Mouse (Mus musculus) stomach, embryonic 15.5 days (tissue): ENCODE results near the gene Cage1. TPM values are rescaled to one million over a fixed set of nuclear protein-coding genes. Genes with fewer than 3 reads are reported as not detected.

Experiments used
- ATAC-seq: fragments of 200-750 bp; cut with Nextera tagmentation; 2 replicates; pipeline ENCODE4 v1.8.0; 2017; ENCODE audit warnings: low read depth, moderate number of reproducible peaks, moderate TSS enrichment; ENCODE audit not compliant: insufficient read depth, low FRiP score
- H3K27ac ChIP-seq: fragments of 300-500 bp; sonication (generic); 2 replicates; pipeline ENCODE4 v1.5.1; 2015; ENCODE audit warnings: mild to moderate bottlenecking, inconsistent platforms
- H3K27me3 ChIP-seq: fragments of 300-500 bp; sonication (generic); replicated peaks from 2 replicates; pipeline ENCODE4 v1.6.1; 2015; ENCODE audit warnings: inconsistent platforms
- H3K36me3 ChIP-seq: fragments of 300-500 bp; sonication (generic); 2 replicates; pipeline ENCODE4 v1.6.1; 2015; ENCODE audit warnings: inconsistent platforms
- H3K4me1 ChIP-seq: fragments of 300-500 bp; sonication (generic); 2 replicates; pipeline ENCODE4 v1.6.1; 2015; ENCODE audit warnings: inconsistent platforms
- H3K4me2 ChIP-seq: fragments of 300-500 bp; sonication (generic); 2 replicates; pipeline ENCODE4 v1.6.1; 2015; ENCODE audit warnings: mild to moderate bottlenecking, inconsistent platforms
- H3K4me3 ChIP-seq: fragments of 300-500 bp; sonication (generic); replicated peaks from 2 replicates; pipeline ENCODE4 v1.5.1; 2015; ENCODE audit warnings: inconsistent platforms
- H3K9ac ChIP-seq: fragments of 300-500 bp; sonication (generic); 2 replicates; pipeline ENCODE4 v1.6.1; 2015; ENCODE audit warnings: inconsistent platforms
- H3K9me3 ChIP-seq: fragments of 300-500 bp; sonication (generic); 2 replicates; pipeline ENCODE4 v1.6.1; 2016; ENCODE audit warnings: inconsistent platforms
- WGBS: fragments of 180-500 bp; shearing (Covaris S2); methylation state at CpG from one replicate; pipeline ENCODE4 v1.1.7; 2015; 5-methylcytosine and 5-hydroxymethylcytosine counted together
- polyA plus RNA-seq: library from polyadenylated mRNA; unstranded; fragments of >200 nt; fragmentation: Nextera tagmentation; extraction: Ambion mirVana; gene quantifications from 2 replicates; pipeline ENCODE4 v1.2.1, GENCODE M21; 2015

Gene Cage1
- polyA plus RNA-seq, 1 experiment from 2014 or later, result 0.98 TPM

DNA sequence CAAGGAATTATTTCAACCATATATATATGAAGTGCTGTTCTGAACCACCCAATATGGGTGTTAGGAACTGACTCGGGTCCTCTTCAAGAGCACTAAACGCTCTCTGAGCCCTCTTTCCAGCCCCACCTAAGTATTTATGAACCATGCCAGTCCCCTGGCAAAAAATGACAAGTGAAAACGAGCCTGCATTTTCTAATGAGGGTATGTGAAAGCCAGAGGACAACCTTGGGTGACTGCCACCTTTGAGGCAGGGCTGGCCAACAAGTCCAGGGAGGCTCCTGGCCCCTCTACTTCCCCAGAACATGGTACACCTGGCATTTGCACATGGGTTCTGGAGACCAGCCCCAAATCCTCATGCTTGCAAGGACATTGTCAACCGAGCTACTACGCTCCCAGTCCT is 62.1 kb downstream of the Cage1 start:
- 81% methylated on average over 5 of the region's 5 CpGs for WGBS
- no peak overlapping the region for H3K9ac ChIP-seq
- no peak for ATAC-seq

DNA sequence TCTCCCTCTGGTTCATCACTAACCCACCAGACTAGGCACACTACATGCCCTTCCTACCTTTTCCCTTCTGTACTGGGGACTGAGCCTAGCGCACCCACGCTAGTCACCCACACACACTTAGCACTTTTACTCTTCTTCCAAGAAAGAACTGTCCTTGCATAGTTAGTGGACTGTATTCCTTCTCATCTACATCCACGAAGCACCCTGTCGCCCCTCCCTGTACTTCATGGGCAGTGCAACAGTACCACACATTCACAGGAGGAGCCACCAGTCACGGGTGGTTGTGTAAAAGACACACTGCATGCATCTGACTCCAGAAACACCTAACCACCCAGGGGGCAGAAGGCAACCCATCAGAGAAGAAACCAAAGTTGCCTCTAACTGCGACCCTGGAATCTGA is 62.8 kb downstream of the Cage1 start:
- no peak for ATAC-seq
- H3K4me3 ChIP-seq, result no peak overlapping the region
- no peak overlapping the region for H3K4me2 ChIP-seq
- H3K4me1 ChIP-seq, result no peaks in the 10 kb centered on the region
- no peaks in the 10 kb centered on the region for H3K9me3 ChIP-seq
- H3K27ac ChIP-seq, result no peak overlapping the region
- peaks cover 12% of the 10 kb centered on the region for H3K36me3 ChIP-seq
- no peak overlapping the region for H3K9ac ChIP-seq
- WGBS, result 82% methylated on average over 6 of the region's 6 CpGs
- no peaks in the 10 kb centered on the region for H3K27me3 ChIP-seq

More for the DNA sequence above, 62.1 kb downstream of the Cage1 start:
- no peak overlapping the region for H3K27ac ChIP-seq
- H3K4me3 ChIP-seq, result no peak overlapping the region
- no peaks in the 10 kb centered on the region for H3K9me3 ChIP-seq
- H3K4me1 ChIP-seq, result no peaks in the 10 kb centered on the region
- H3K27me3 ChIP-seq, result no peaks in the 10 kb centered on the region
- H3K4me2 ChIP-seq, result no peak overlapping the region
- peaks cover 16% of the 10 kb centered on the region for H3K36me3 ChIP-seq

DNA sequence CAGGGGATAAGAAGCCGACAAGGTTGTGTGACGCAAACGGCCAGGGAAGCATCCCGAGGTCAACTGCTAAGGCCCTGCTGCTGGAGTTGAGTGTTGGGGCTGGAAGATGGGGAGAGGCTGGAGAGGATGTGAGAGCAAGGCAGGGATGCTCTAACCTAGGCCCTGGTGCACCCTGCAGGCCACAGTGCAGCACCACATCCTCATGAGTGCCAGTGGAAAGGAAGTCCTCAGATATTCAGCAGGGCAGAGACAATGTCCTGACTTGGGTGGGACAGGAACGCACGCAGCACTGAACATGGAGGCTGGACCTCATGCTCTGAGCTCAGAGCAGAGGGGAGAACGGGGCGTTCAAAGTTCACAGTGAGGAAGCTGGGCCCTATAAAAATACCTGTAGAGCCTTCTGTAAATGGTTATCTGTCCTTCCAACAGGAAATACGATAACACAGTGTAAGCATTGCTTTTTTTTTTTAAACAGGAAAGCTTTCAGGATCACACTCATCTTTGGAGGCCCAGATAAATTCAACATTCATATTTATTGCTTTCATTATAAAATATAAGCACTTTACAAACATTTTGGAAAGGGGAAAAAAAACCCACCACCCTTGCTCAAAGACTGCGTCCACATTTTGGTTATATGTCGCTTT is 65.9 kb downstream of the Cage1 start:
- H3K36me3 ChIP-seq, result peaks cover under 1% of the 10 kb centered on the region
- H3K4me3 ChIP-seq, result no peak overlapping the region
- H3K27ac ChIP-seq, result no peak overlapping the region
- peaks cover 12% of the 10 kb centered on the region; the same call in 1 of the 2 replicates for H3K4me1 ChIP-seq
- no peak overlapping the region for H3K9ac ChIP-seq
- no peaks in the 10 kb centered on the region for H3K27me3 ChIP-seq
- 77% methylated on average over 11 of the region's 11 CpGs for WGBS
- no peaks in the 10 kb centered on the region for H3K9me3 ChIP-seq
- no peak for ATAC-seq
- H3K4me2 ChIP-seq, result no peak overlapping the region

DNA sequence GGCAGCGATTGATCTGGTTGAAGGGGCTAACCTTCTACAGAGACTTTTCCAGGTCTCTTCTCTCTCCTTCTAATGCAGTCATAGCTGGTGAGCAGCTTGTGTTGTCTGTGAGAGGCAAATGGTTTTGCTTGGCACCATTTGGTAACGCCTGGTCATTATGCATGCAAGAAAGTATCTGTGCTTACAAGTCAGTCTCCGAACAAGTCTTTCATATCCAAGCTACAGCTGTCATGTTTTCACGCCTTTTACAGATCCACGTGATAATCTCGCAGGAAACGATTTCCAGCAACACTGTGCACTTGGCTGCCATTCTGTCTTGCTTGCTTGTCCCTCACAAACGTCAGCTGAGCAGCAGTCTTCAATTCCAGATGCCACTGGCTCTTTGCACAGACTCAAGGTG is 66.9 kb downstream of the Cage1 start:
- no peak for ATAC-seq
- Histone ChIP-seq H3K27me3 (no peaks in the 10 kb centered on the region), H3K4me3 (no peak overlapping the region), H3K9ac (no peak overlapping the region), H3K27ac (no peak overlapping the region), H3K9me3 (no peaks in the 10 kb centered on the region), H3K36me3 (no peaks in the 10 kb centered on the region), H3K4me1 (peaks cover 13% of the 10 kb centered on the region), H3K4me2 (no peak overlapping the region)
- WGBS, result 61% methylated on average over 8 of the region's 8 CpGs

DNA sequence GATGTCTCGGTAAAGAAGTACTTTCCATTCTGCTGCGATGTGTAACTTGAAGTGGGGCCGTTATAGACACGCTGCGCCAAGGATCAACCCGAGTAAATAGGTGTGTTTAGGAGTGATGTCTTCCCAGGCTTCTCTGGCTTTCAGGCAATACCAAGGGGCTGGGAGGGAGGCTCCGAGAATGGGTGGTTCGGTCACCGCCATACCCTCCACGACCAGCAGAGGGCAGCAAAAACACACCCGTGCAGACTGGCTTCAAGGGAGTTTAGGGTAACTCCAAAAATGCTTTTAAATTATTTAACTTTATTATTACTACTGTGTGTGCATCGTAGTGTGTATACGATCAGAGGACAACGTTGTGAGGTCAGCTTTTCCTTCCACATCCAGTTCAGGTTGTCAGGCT is 67.5 kb downstream of the Cage1 start:
- Histone ChIP-seq H3K27me3 (no peaks in the 10 kb centered on the region), H3K4me3 (no peak overlapping the region), H3K9ac (no peak overlapping the region), H3K4me2 (no peak overlapping the region), H3K36me3 (no peaks in the 10 kb centered on the region), H3K4me1 (peaks cover 14% of the 10 kb centered on the region), H3K27ac (no peak overlapping the region), H3K9me3 (no peaks in the 10 kb centered on the region)
- WGBS, result 8% methylated on average over 14 of the region's 14 CpGs
- ATAC-seq, result no peak

DNA sequence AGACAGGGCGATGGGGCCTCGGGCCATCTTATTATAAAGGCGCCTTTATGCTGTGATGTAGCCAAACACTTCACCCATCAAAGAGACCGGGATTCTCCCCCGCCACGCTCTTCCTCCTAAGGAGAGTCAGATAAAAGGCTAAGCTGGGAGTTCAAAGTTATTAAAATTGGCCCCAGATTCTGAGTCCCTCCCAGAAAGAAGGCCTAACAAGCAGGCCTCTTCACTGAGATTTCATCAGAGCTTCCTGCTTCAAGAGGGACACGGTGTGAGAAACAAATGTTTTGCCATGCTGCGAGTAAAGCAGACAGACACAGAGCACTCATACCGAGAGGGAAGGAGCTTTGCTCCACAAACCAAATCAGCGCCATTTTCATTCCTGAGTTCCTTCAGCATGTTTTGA is 69.3 kb downstream of the Cage1 start:
- Histone ChIP-seq H3K27me3 (no peaks in the 10 kb centered on the region), H3K9ac (no peak overlapping the region), H3K4me2 (peak overlapping the region; percentile 10; the same call in 1 of the 2 replicates), H3K36me3 (no peaks in the 10 kb centered on the region), H3K9me3 (no peaks in the 10 kb centered on the region), H3K4me3 (no peak overlapping the region), H3K27ac (no peak overlapping the region), H3K4me1 (peaks cover 22% of the 10 kb centered on the region)
- no peak for ATAC-seq
- 57% methylated on average over 10 of the region's 10 CpGs for WGBS

DNA sequence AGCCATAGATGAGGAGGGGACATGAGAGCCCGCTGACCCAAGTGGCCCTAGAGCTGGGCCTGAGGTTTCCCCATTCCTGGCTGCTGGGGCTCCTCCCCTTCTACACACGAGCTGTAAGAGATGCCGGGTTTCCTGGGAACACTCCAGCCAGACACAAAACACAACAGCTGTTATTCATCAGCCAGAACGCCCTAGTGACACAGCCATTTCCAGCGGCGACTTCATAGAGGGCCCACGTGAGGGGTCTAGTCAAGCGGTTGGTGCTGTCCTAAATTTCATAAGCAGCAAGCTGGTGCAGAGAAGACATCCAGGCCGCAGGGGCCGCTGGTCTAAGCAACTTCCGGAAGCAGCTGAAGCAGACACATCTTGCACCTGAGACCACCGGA is 69.8 kb downstream of the Cage1 start:
- Histone ChIP-seq H3K9me3 (no peaks in the 10 kb centered on the region), H3K4me3 (no peak overlapping the region), H3K4me2 (peak overlapping the region; percentile 10), H3K4me1 (peaks cover 22% of the 10 kb centered on the region), H3K27me3 (no peaks in the 10 kb centered on the region), H3K9ac (no peak overlapping the region), H3K27ac (peak overlapping the region; percentile 40), H3K36me3 (no peaks in the 10 kb centered on the region)
- peak; percentile 16; the same call in 1 of the 2 replicates for ATAC-seq
- WGBS, result 33% methylated on average over 12 of the region's 12 CpGs

DNA sequence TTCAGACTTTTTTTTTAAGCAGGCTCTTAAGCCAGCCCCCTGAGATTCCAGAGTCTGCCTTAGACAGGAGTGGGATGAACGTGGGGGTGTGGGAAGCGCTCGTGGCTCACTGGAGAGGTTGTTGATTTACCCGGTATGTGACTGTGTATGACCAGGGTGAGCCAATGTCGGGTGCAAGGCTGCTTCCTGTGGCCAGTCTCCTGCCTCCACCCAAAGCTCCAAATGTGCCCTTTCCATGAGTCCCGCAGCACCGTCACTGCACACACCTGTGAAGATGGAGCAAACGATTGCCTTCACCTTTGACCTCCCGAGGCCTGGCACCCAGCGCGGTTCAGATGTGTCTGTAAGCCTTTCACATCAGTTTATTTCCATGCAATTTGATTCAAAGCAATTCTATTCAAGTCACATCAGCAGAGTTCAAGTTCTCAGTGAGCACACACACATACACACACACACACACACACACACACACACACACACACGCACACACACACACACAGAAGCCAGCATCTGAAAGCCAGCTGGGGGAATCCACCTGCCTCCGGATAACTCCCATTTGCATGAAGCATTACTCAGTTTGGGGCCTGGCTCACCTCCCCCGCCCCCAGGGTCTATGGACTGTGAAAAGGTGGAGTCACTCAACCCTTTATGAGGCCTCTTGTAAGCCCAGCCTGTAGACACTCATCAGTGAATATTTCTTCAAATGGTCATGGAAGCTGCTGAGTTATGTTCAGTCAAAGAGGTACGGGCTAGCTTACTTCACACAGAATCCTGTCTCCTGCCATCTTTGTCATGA is 70.4 kb downstream of the Cage1 start:
- Histone ChIP-seq H3K4me2 (peak overlapping the region; percentile 10; the same call in 1 of the 2 replicates), H3K9ac (no peak overlapping the region), H3K4me1 (peaks cover 22% of the 10 kb centered on the region), H3K27ac (peak overlapping the region; percentile 40), H3K9me3 (no peaks in the 10 kb centered on the region), H3K4me3 (no peak overlapping the region), H3K27me3 (no peaks in the 10 kb centered on the region), H3K36me3 (no peaks in the 10 kb centered on the region)
- WGBS, result 58% methylated on average over 15 of the region's 15 CpGs
- no peak for ATAC-seq

DNA sequence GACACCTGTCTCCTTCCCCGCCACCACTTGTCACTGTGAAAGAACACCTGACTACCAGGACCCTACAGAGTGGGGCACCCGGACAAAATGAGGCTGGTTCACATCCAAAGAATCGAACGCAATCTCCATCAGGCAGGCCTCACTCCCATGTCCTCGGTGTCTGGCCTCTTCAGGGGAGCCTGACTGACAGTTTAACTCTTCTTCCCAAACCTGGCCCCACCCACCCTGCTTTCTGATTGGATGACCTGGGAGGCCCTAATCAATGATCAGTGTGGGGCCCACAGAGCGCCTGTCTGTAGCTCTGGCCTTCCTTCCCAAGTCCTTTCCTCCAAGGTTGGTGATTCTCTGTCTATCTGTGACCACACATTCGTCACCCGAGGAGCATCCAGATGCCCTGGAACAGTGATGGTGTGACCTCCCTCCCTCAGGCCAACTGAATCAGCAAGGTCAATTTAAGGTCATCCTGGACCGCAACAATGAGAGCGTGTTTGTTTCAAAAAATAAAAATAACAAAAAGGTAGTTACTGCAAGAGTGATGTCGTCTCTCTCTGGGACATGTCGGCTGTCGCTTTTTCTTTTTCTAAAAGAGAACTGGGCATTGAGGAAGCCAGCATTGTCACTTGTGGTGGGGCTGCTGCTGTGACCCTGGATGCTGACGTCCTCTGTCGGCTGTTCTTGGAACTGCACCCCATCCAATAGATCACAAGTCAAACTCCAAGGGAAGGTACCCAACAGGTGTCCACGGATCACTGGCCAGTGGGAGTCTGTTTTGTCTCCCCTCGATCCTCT is 71.5 kb downstream of the Cage1 start:
- H3K27ac ChIP-seq, result no peak overlapping the region
- H3K9me3 ChIP-seq, result no peaks in the 10 kb centered on the region
- ATAC-seq, result peak; percentile 73
- H3K4me3 ChIP-seq, result no peak overlapping the region
- no peak overlapping the region for H3K4me2 ChIP-seq
- H3K9ac ChIP-seq, result no peak overlapping the region
- 50% methylated on average over 17 of the region's 17 CpGs for WGBS
- H3K27me3 ChIP-seq, result no peaks in the 10 kb centered on the region
- H3K4me1 ChIP-seq, result peaks cover 22% of the 10 kb centered on the region
- no peaks in the 10 kb centered on the region for H3K36me3 ChIP-seq

DNA sequence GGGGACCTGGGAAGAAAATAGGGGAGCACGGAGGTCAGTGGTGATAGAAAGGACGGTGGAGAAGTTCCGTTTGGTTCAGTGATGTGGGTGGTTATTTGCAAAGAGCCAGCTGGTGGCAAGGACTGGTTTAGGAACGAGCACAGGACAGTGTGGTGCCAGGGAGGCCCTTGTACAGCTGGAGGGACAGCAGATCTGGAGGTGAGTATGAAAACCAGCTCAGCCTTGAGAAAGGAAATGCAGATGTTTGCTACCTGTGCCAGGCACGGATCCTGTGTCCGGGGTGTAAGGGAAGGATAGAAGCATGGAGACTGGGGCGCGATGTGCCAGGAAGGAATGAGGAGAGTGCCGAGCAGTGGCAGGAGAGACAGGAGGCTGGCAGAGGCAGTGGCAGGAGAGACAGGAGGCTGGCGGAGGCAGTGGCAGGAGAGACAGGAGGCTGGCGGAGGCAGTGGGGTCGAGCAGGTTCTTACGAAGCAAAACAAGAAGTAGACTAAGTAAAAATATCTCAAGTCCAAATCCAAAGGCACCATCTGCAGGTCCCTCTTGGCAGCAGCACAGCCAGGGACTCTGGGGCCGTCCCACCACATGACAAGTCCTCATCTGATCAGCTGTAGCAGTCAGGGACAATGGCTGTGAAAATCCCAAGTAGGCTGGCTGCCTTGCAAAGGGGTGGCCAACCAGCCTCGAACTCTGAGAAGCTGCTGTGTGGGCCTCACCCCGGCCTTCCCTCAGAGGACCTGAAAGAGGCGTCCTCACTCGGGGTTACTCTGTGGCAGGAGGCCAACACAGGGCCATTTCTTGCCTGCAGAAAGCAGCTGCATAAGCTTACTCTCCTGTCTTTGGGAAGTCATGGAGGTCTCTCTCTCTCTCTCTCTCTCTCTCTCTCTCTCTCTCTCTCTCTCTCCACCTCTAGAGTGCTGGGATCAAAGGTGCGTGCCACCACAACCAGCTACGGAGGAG is 72.5 kb downstream of the Cage1 start:
- Histone ChIP-seq H3K27ac (no peak overlapping the region), H3K36me3 (no peaks in the 10 kb centered on the region), H3K27me3 (no peaks in the 10 kb centered on the region), H3K4me1 (peaks cover 22% of the 10 kb centered on the region), H3K9ac (no peak overlapping the region), H3K4me3 (peak overlapping the region; percentile 42), H3K4me2 (peak overlapping the region; percentile 64), H3K9me3 (no peaks in the 10 kb centered on the region)
- ATAC-seq, result no peak
- 50% methylated on average over 20 of the region's 20 CpGs for WGBS

DNA sequence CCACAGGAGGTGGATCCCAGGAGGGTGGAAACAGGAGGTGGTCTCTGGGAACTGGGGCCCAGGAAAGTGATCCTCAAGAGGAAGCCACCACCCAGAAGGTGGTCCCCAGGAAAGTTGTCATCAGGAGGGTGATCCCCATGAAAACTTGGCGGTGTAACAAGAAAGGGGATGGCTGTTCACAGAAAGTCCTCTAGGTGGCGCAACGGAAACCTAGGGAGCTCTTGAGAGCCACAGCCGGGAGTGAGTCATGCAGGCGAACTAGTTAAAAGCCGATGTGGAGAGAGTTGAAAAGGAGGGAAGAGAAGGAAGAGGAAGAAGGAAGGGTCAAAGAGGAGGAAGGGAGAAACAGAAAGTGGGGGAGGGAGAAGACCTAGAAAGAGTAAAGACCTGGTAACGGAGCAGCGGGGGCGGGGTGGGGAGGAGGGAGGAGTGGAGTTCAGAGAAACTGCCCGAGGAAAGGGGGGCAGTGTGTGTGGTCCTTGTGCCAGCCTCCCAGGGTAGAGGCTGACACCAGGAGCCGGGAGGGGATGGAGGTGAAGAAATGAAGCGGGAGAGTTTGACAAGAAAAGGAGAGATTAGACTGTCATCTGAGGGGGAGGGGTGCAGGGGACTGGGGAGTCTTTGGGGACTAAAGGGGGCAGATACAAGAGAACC is 73.4 kb downstream of the Cage1 start:
- no peak overlapping the region for H3K27ac ChIP-seq
- WGBS, result 4% methylated on average over 12 of the region's 12 CpGs
- no peak overlapping the region for H3K9ac ChIP-seq
- peak overlapping the region; percentile 64 for H3K4me2 ChIP-seq
- H3K27me3 ChIP-seq, result no peaks in the 10 kb centered on the region
- no peaks in the 10 kb centered on the region for H3K36me3 ChIP-seq
- ATAC-seq, result 0 out of 2 replicates have a peak, but pooled peaks have one; percentile 11
- H3K4me3 ChIP-seq, result peak overlapping the region; percentile 42
- H3K4me1 ChIP-seq, result peaks cover 22% of the 10 kb centered on the region
- H3K9me3 ChIP-seq, result no peaks in the 10 kb centered on the region
